Mouse (Mus musculus): ENCODE results near the gene Nudt5. TPM values are rescaled to one million over a fixed set of nuclear protein-coding genes. Genes with fewer than 3 reads are reported as not detected.

Nudt5 gene
- polyA plus RNA-seq, 1 experiment from 2014 or later = 90.7 TPM

- H3K4me1 ChIP-seq (replicated peaks) = no peaks in the 10 kb centered on the region
- no peak for DNase-seq (ENCODE audit: low spot score)
- H3K9me3 ChIP-seq = no peaks in the 10 kb centered on the region
- no peak overlapping the region for H3K27ac ChIP-seq
- H3K36me3 ChIP-seq = peaks cover 76% of the 10 kb centered on the region
- WGBS = 47% methylated on average over 1 of the region's 1 CpGs
- no peaks in the 10 kb centered on the region for H3K27me3 ChIP-seq (ENCODE audit: insufficient read depth, poor library complexity, severe bottlenecking)
- H3K4me3 ChIP-seq = no peak overlapping the region
These were observed 20.6 kb upstream of the Nudt5 start for GRCm38 (mm10) chr2:5824213-5824612.

GRCm38 (mm10) chr2:5824685-5825084, 20.1 kb upstream of the Nudt5 start:
- 93% methylated on average over 5 of the region's 5 CpGs for WGBS
- no peak overlapping the region for H3K4me3 ChIP-seq
- no peaks in the 10 kb centered on the region for H3K9me3 ChIP-seq
- no peak overlapping the region for H3K27ac ChIP-seq
- DNase-seq (ENCODE audit: low spot score) = no peak
- no peaks in the 10 kb centered on the region for H3K4me1 ChIP-seq (replicated peaks)
- H3K36me3 ChIP-seq = peaks cover 76% of the 10 kb centered on the region
- H3K27me3 ChIP-seq (ENCODE audit: insufficient read depth, poor library complexity, severe bottlenecking) = no peaks in the 10 kb centered on the region

GRCm38 (mm10) chr2:5825265-5825913, 19.4 kb upstream of the Nudt5 start:
- Histone ChIP-seq H3K27ac (no peak overlapping the region), H3K9me3 (no peaks in the 10 kb centered on the region), H3K27me3 (ENCODE audit: insufficient read depth, poor library complexity, severe bottlenecking) (no peaks in the 10 kb centered on the region), H3K4me3 (no peak overlapping the region), H3K4me1 (replicated peaks) (no peaks in the 10 kb centered on the region), H3K36me3 (peaks cover 74% of the 10 kb centered on the region)
- WGBS = 95% methylated on average over 5 of the region's 5 CpGs
- DNase-seq (ENCODE audit: low spot score) = no peak

- no peak for DNase-seq (ENCODE audit: low spot score)
- WGBS = 95% methylated on average over 11 of the region's 11 CpGs
- Histone ChIP-seq H3K9me3 (peaks cover 8% of the 10 kb centered on the region; the same call in 1 of the 2 replicates), H3K4me3 (no peak overlapping the region), H3K36me3 (peaks cover 65% of the 10 kb centered on the region), H3K27ac (no peak overlapping the region), H3K4me1 (replicated peaks) (peaks cover 3% of the 10 kb centered on the region), H3K27me3 (ENCODE audit: insufficient read depth, poor library complexity, severe bottlenecking) (no peaks in the 10 kb centered on the region)
These were observed 4.0 kb upstream of the Nudt5 start for GRCm38 (mm10) chr2:5840815-5841214.

- H3K36me3 ChIP-seq = peaks cover 45% of the 10 kb centered on the region
- no peaks in the 10 kb centered on the region for H3K27me3 ChIP-seq (ENCODE audit: insufficient read depth, poor library complexity, severe bottlenecking)
- peak overlapping the region; percentile 97 for H3K27ac ChIP-seq
- peaks cover 8% of the 10 kb centered on the region; the same call in 1 of the 2 replicates for H3K9me3 ChIP-seq
- 5% methylated on average over 23 of the region's 23 CpGs for WGBS
- H3K4me1 ChIP-seq (replicated peaks) = peaks cover 16% of the 10 kb centered on the region
- peak overlapping the region; percentile 80 for H3K4me3 ChIP-seq
- no peak for DNase-seq (ENCODE audit: low spot score)
These were observed 492 bp upstream of the Nudt5 start for GRCm38 (mm10) chr2:5844181-5844872.

GRCm38 (mm10) chr2:5845826-5846225, 1.0 kb downstream of the Nudt5 start:
- Histone ChIP-seq H3K4me3 (peak overlapping the region; percentile 80), H3K27me3 (ENCODE audit: insufficient read depth, poor library complexity, severe bottlenecking) (no peaks in the 10 kb centered on the region), H3K27ac (peak overlapping the region; percentile 97), H3K4me1 (replicated peaks) (peaks cover 16% of the 10 kb centered on the region), H3K9me3 (no peaks in the 10 kb centered on the region), H3K36me3 (peaks cover 43% of the 10 kb centered on the region)
- WGBS = 44% methylated on average over 4 of the region's 4 CpGs
- no peak for DNase-seq (ENCODE audit: low spot score)

- H3K4me3 ChIP-seq = no peak overlapping the region
- H3K4me1 ChIP-seq (replicated peaks) = peaks cover 9% of the 10 kb centered on the region
- no peaks in the 10 kb centered on the region for H3K27me3 ChIP-seq (ENCODE audit: insufficient read depth, poor library complexity, severe bottlenecking)
- H3K36me3 ChIP-seq = peaks cover 60% of the 10 kb centered on the region
- H3K9me3 ChIP-seq = no peaks in the 10 kb centered on the region
- 95% methylated on average over 9 of the region's 9 CpGs for WGBS
- no peak for DNase-seq (ENCODE audit: low spot score)
- H3K27ac ChIP-seq = no peak overlapping the region
These were observed 6.3 kb downstream of the Nudt5 start for GRCm38 (mm10) chr2:5851116-5851515.

GRCm38 (mm10) chr2:5851866-5852265, 7.0 kb downstream of the Nudt5 start:
- no peaks in the 10 kb centered on the region for H3K9me3 ChIP-seq
- peaks cover 68% of the 10 kb centered on the region for H3K36me3 ChIP-seq
- H3K27ac ChIP-seq = no peak overlapping the region
- no peak for DNase-seq (ENCODE audit: low spot score)
- H3K27me3 ChIP-seq (ENCODE audit: insufficient read depth, poor library complexity, severe bottlenecking) = no peaks in the 10 kb centered on the region
- H3K4me1 ChIP-seq (replicated peaks) = peaks cover 2% of the 10 kb centered on the region; the same call in 1 of the 2 replicates
- no peak overlapping the region for H3K4me3 ChIP-seq
- WGBS = 89% methylated on average over 5 of the region's 5 CpGs

GRCm38 (mm10) chr2:5862834-5863233, 18.0 kb downstream of the Nudt5 start, which contains the start of gene Gm13199:
TSS of gene Gm13199 (minus strand) at chr2:5862934.
- H3K4me3 ChIP-seq = no peak within 1 kb of the TSS
- H3K27ac ChIP-seq = no peak within 1 kb of the TSS
- no peaks in the 10 kb centered on the region for H3K4me1 ChIP-seq (replicated peaks)
- DNase-seq (ENCODE audit: low spot score) = no peak
- WGBS = 92% methylated on average over 3 of the region's 3 CpGs
- H3K9me3 ChIP-seq = no peaks in the 10 kb centered on the region
- H3K36me3 ChIP-seq = peaks cover 90% of the 10 kb centered on the region
- H3K27me3 ChIP-seq (ENCODE audit: insufficient read depth, poor library complexity, severe bottlenecking) = no peaks in the 10 kb centered on the region

- Histone ChIP-seq H3K9me3 (no peaks in the 10 kb centered on the region), H3K27me3 (ENCODE audit: insufficient read depth, poor library complexity, severe bottlenecking) (no peaks in the 10 kb centered on the region), H3K36me3 (peaks cover 86% of the 10 kb centered on the region), H3K27ac (no peak overlapping the region), H3K4me3 (no peak overlapping the region), H3K4me1 (replicated peaks) (no peaks in the 10 kb centered on the region)
- no peak for DNase-seq (ENCODE audit: low spot score)
- 88% methylated on average over 2 of the region's 2 CpGs for WGBS
These were observed 22.9 kb downstream of the Nudt5 start for GRCm38 (mm10) chr2:5867681-5868080.

GRCm38 (mm10) chr2:5869746-5870145, 24.9 kb downstream of the Nudt5 start:
- WGBS = 92% methylated on average over 5 of the region's 5 CpGs
- peaks cover 87% of the 10 kb centered on the region for H3K36me3 ChIP-seq
- no peak for DNase-seq (ENCODE audit: low spot score)
- no peak overlapping the region for H3K4me3 ChIP-seq
- H3K9me3 ChIP-seq = no peaks in the 10 kb centered on the region
- no peaks in the 10 kb centered on the region for H3K27me3 ChIP-seq (ENCODE audit: insufficient read depth, poor library complexity, severe bottlenecking)
- no peaks in the 10 kb centered on the region for H3K4me1 ChIP-seq (replicated peaks)
- H3K27ac ChIP-seq = no peak overlapping the region

- no peaks in the 10 kb centered on the region for H3K27me3 ChIP-seq (ENCODE audit: insufficient read depth, poor library complexity, severe bottlenecking)
- 79% methylated on average over 3 of the region's 3 CpGs for WGBS
- H3K4me3 ChIP-seq = no peak overlapping the region
- H3K4me1 ChIP-seq (replicated peaks) = no peaks in the 10 kb centered on the region
- no peaks in the 10 kb centered on the region for H3K9me3 ChIP-seq
- no peak for DNase-seq (ENCODE audit: low spot score)
- no peak overlapping the region for H3K27ac ChIP-seq
- peaks cover 95% of the 10 kb centered on the region for H3K36me3 ChIP-seq
These were observed 32.6 kb downstream of the Nudt5 start for GRCm38 (mm10) chr2:5877446-5877845.

- Histone ChIP-seq H3K27ac (no peak overlapping the region), H3K4me3 (no peak overlapping the region), H3K36me3 (peaks cover 76% of the 10 kb centered on the region), H3K9me3 (no peaks in the 10 kb centered on the region), H3K27me3 (ENCODE audit: insufficient read depth, poor library complexity, severe bottlenecking) (no peaks in the 10 kb centered on the region), H3K4me1 (replicated peaks) (0 out of 2 replicates have a peak, but pooled peaks cover 4% of the 10 kb centered on the region)
- DNase-seq (ENCODE audit: low spot score) = no peak
- 90% methylated on average over 5 of the region's 5 CpGs for WGBS
These were observed 44.0 kb downstream of the Nudt5 start for GRCm38 (mm10) chr2:5888865-5889264.
